Mouse (Mus musculus): ENCODE measurements around the gene Inpp4b.

Inpp4b gene

GRCm38 (mm10) chr8:81582906-81583305 lies 240.6 kb downstream of the Inpp4b start:
- no peak for DNase-seq

- DNase-seq = no peak
Measured at GRCm38 (mm10) chr8:81586783-81587182, 244.4 kb downstream of the Inpp4b start.

GRCm38 (mm10) chr8:81594134-81594714 lies 251.9 kb downstream of the Inpp4b start:
- DNase-seq = no peak

- DNase-seq = no peak
Measured at GRCm38 (mm10) chr8:81599209-81599608, 256.9 kb downstream of the Inpp4b start.

GRCm38 (mm10) chr8:81601136-81601535 lies 258.8 kb downstream of the Inpp4b start:
- DNase-seq = no peak

- DNase-seq = no peak
Measured at GRCm38 (mm10) chr8:81608082-81608481, 265.7 kb downstream of the Inpp4b start.

GRCm38 (mm10) chr8:81609064-81609463 lies 266.7 kb downstream of the Inpp4b start:
- no peak for DNase-seq

GRCm38 (mm10) chr8:81612611-81613010 lies 270.3 kb downstream of the Inpp4b start:
- DNase-seq = peak; percentile 31 to 36

GRCm38 (mm10) chr8:81614135-81614534 lies 271.8 kb downstream of the Inpp4b start:
- DNase-seq = no peak

GRCm38 (mm10) chr8:81614605-81615004 lies 272.2 kb downstream of the Inpp4b start:
- DNase-seq = no peak

- no peak for DNase-seq
Measured at GRCm38 (mm10) chr8:81615552-81615951, 273.2 kb downstream of the Inpp4b start.

GRCm38 (mm10) chr8:81618918-81619317 lies 276.6 kb downstream of the Inpp4b start:
- DNase-seq = no peak

GRCm38 (mm10) chr8:81635015-81635414 lies 292.7 kb downstream of the Inpp4b start:
- no peak for DNase-seq

GRCm38 (mm10) chr8:81635912-81636583 lies 293.7 kb downstream of the Inpp4b start:
- DNase-seq = no peak

- no peak for DNase-seq
Measured at GRCm38 (mm10) chr8:81638478-81638877, 296.1 kb downstream of the Inpp4b start.

GRCm38 (mm10) chr8:81639820-81640219 lies 297.5 kb downstream of the Inpp4b start:
- no peak for DNase-seq

- no peak for DNase-seq
Measured at GRCm38 (mm10) chr8:81643030-81643429, 300.7 kb downstream of the Inpp4b start.

- DNase-seq = no peak
Measured at GRCm38 (mm10) chr8:81692167-81692566, 349.8 kb downstream of the Inpp4b start.

- no peak for DNase-seq
Measured at GRCm38 (mm10) chr8:81694893-81695292, 352.5 kb downstream of the Inpp4b start.

GRCm38 (mm10) chr8:81702038-81702437 lies 359.7 kb downstream of the Inpp4b start:
- DNase-seq = no peak

GRCm38 (mm10) chr8:81703571-81704365 lies 361.4 kb downstream of the Inpp4b start:
- DNase-seq = no peak

GRCm38 (mm10) chr8:81707436-81707835 lies 365.1 kb downstream of the Inpp4b start:
- peak; percentile 56 to 58 for DNase-seq

- DNase-seq = no peak
Measured at GRCm38 (mm10) chr8:81731332-81731731, 389.0 kb downstream of the Inpp4b start.

GRCm38 (mm10) chr8:81735655-81736054 lies 393.3 kb downstream of the Inpp4b start:
- DNase-seq = no peak
